Mouse (Mus musculus) lung, embryonic 15.5 days (tissue): ENCODE data around the gene Cdh23. TPM values are rescaled to one million over a fixed set of nuclear protein-coding genes. Genes with fewer than 3 reads are reported as not detected.

Experiments used
- ATAC-seq: fragments of 200-750 bp; cut with Nextera tagmentation; 2 replicates; pipeline ENCODE4 v1.8.0; 2017; ENCODE audit warnings: moderate number of reproducible peaks, borderline replicate concordance; ENCODE audit not compliant: low FRiP score, low TSS enrichment; ENCODE audit errors: extremely low read depth
- H3K27ac ChIP-seq: fragments of 300-500 bp; sonication (generic); 2 replicates; pipeline ENCODE4 v1.5.1; 2015; ENCODE audit warnings: moderate library complexity, mild to moderate bottlenecking, inconsistent platforms
- H3K27me3 ChIP-seq: fragments of 300-500 bp; sonication (generic); 2 replicates; pipeline ENCODE4 v1.6.1; 2015; ENCODE audit warnings: inconsistent platforms
- H3K36me3 ChIP-seq: fragments of 300-500 bp; sonication (generic); 2 replicates; pipeline ENCODE4 v1.6.1; 2015; ENCODE audit warnings: inconsistent platforms
- H3K4me1 ChIP-seq: fragments of 300-500 bp; sonication (generic); 2 replicates; pipeline ENCODE4 v1.6.1; 2015; ENCODE audit warnings: inconsistent platforms
- H3K4me2 ChIP-seq: fragments of 300-500 bp; sonication (generic); 2 replicates; pipeline ENCODE4 v1.6.1; 2015; ENCODE audit warnings: inconsistent platforms, mild to moderate bottlenecking, moderate library complexity
- H3K4me3 ChIP-seq: fragments of 300-500 bp; sonication (generic); 2 replicates; pipeline ENCODE4 v1.5.1; 2015; ENCODE audit warnings: mild to moderate bottlenecking, inconsistent platforms
- H3K9ac ChIP-seq: fragments of 300-500 bp; sonication (generic); 2 replicates; pipeline ENCODE4 v1.6.1; 2015; ENCODE audit warnings: inconsistent platforms
- H3K9me3 ChIP-seq: fragments of 300-500 bp; sonication (generic); 2 replicates; pipeline ENCODE4 v1.6.1; 2016; ENCODE audit warnings: inconsistent platforms
- WGBS: fragments of 180-500 bp; shearing (Covaris S2); methylation state at CpG from one replicate; pipeline ENCODE4 v1.1.7; 2015; 5-methylcytosine and 5-hydroxymethylcytosine counted together
- polyA plus RNA-seq: library from polyadenylated mRNA; unstranded; fragments of >200 nt; fragmentation: Nextera tagmentation; extraction: Ambion mirVana; gene quantifications from 2 replicates; pipeline ENCODE4 v1.2.1, GENCODE M21; 2015

Gene Cdh23
- polyA plus RNA-seq, 1 experiment from 2014 or later, result 0.69 TPM

DNA sequence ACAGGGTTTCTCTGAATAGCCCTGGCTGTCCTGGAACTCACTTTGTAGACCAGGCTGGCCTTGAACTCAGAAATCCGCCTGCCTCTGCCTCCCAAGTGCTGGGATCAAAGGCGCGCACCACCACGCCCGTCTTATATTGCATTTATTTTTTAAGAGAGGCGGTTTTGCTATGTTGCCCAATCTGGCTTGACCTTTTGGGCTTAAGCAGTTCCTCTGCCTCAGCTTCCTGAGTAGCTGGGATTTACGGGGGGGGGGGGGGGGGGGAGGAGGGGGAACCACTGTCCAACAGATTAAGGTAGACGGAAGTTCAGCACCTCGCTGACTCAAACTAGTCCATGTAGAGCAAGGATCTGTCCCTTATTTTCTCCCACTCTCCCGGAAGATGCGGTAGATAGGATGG is 427.6 kb downstream of the Cdh23 start:
- 81% methylated on average over 11 of the region's 11 CpGs for WGBS
- no peak overlapping the region for H3K4me2 ChIP-seq
- no peaks in the 10 kb centered on the region for H3K36me3 ChIP-seq
- no peaks in the 10 kb centered on the region for H3K9me3 ChIP-seq
- no peaks in the 10 kb centered on the region for H3K27me3 ChIP-seq
- H3K27ac ChIP-seq, result no peak overlapping the region
- H3K9ac ChIP-seq, result no peak overlapping the region
- no peak overlapping the region for H3K4me3 ChIP-seq
- no peak for ATAC-seq
- peaks cover 13% of the 10 kb centered on the region for H3K4me1 ChIP-seq

DNA sequence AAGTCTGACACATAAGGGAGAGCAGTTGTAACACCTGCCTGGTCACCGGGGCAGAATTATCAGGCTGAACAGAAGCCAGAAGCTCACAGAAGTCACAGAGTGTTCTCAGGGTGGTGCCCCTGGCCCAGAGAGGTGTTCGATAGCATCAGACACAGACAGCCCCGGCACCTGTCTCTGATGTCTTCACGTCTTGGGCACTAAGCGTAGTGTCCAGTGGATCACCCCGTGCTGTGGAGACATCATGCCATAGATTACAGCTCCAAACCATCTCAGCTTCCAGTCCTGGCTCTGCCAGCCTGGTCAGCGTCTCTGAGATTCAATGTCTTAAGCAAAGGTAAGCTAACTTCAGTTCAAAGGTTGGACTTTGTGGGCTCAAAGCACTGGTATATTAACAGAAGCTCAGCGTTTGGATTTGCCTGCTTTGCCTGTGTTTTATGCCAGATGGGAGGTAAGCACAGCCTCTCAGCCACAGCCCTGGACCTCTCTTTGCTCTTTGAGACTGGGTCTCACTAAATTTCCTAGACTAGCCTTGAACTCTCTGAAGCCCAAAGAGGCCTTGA is 429.4 kb downstream of the Cdh23 start:
- no peak overlapping the region for H3K9ac ChIP-seq
- H3K27ac ChIP-seq, result no peak overlapping the region
- H3K27me3 ChIP-seq, result no peaks in the 10 kb centered on the region
- WGBS, result 72% methylated on average over 8 of the region's 8 CpGs
- no peaks in the 10 kb centered on the region for H3K36me3 ChIP-seq
- no peak overlapping the region for H3K4me2 ChIP-seq
- peaks cover 20% of the 10 kb centered on the region for H3K4me1 ChIP-seq
- no peak for ATAC-seq
- H3K9me3 ChIP-seq, result no peaks in the 10 kb centered on the region
- H3K4me3 ChIP-seq, result no peak overlapping the region

DNA sequence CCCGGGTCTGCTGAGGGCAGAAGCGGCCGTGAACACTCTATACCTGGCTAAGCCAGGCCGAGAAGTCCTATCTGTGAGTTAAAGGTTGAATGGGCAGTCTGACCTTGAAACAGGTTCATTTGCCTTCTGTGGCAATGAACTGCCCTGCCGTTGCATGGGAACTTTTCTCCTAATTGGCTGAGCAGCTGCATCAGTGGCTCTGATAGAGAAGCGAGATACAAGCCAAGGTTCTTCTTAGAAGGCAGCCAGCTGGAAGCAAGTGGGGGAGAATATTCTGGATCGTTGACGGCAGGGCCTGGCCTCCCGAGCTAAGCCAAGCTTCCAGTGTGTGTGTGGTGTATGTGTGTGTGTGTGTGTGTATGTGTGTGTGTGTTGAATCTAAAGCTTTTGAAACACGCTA is 431.0 kb downstream of the Cdh23 start:
- Histone ChIP-seq H3K27ac (no peak overlapping the region), H3K4me3 (no peak overlapping the region), H3K9me3 (no peaks in the 10 kb centered on the region), H3K27me3 (no peaks in the 10 kb centered on the region), H3K4me1 (peaks cover 23% of the 10 kb centered on the region), H3K9ac (no peak overlapping the region), H3K4me2 (no peak overlapping the region), H3K36me3 (no peaks in the 10 kb centered on the region)
- WGBS, result 66% methylated on average over 10 of the region's 10 CpGs
- no peak for ATAC-seq

DNA sequence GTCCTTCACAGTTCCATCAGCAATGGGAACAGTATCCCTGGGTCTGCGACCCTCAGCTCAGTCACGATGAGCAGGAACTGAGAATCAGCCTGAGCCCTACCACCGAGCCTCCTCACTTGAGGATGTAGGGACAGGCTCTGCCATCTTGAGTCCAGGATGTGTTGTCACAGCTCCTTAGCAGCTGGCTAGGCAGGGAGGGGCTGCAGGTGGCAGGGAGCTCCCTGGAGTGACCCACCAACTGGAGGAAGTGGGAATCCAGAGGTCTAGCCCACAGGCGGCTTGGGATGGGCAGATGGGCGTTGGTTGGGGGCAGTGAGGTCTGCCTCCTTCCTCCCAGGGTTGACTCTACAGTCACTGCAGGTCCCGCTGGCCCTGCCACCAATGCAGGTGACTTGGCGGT is 432.9 kb downstream of the Cdh23 start:
- Histone ChIP-seq H3K4me1 (peaks cover 13% of the 10 kb centered on the region), H3K27ac (no peak overlapping the region), H3K4me3 (no peak overlapping the region), H3K9me3 (no peaks in the 10 kb centered on the region), H3K9ac (no peak overlapping the region), H3K4me2 (no peak overlapping the region), H3K27me3 (no peaks in the 10 kb centered on the region), H3K36me3 (no peaks in the 10 kb centered on the region)
- no peak for ATAC-seq
- WGBS, result 86% methylated on average over 7 of the region's 7 CpGs

DNA sequence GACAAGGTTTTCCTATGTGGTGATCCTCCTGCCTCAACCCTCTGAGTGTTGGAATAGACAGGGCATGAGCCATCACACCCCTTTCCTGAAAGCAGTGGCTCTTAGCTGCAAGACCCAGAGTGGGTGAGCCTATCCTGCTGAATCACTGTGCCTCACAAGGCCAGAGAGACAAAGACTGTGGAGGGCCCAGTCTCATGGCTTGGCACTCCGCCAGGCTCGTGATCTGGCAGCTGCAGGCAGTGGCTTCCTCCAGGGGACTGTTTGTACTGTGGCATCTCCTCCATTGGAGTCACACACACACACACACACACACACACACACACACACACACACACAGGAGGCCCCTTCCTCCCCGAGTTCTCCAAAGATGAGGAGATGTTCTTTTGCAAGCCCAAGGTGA is 433.9 kb downstream of the Cdh23 start:
- H3K27ac ChIP-seq, result peak overlapping the region; percentile 56
- no peaks in the 10 kb centered on the region for H3K36me3 ChIP-seq
- peak; percentile 86 for ATAC-seq
- H3K4me3 ChIP-seq, result no peak overlapping the region
- no peaks in the 10 kb centered on the region for H3K27me3 ChIP-seq
- H3K4me1 ChIP-seq, result peaks cover 13% of the 10 kb centered on the region
- 21% methylated on average over 3 of the region's 3 CpGs for WGBS
- H3K9ac ChIP-seq, result no peak overlapping the region
- H3K4me2 ChIP-seq, result no peak overlapping the region
- no peaks in the 10 kb centered on the region for H3K9me3 ChIP-seq

DNA sequence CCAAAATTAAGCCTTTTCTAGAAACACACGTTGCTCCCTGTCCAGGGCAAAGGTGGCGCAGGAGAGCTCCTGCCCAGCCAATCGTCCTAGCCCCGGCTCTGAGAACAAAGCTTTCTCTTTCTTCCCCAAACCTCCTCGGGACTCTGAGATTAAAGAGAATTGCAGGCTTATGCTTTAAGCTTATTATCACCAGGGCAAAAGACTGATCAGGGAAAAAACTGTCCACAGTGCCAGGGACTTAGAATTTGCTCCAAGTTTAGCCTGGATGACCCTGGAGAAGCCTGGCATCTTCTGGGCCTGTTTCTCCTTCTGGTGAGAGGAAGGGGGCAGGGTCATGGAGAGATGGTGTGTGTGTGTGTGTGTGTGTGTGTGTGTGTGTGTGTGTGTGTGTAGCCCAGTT is 434.8 kb downstream of the Cdh23 start:
- Histone ChIP-seq H3K9ac (no peak overlapping the region), H3K27me3 (no peaks in the 10 kb centered on the region), H3K27ac (no peak overlapping the region), H3K4me1 (peaks cover 13% of the 10 kb centered on the region), H3K4me3 (no peak overlapping the region), H3K4me2 (no peak overlapping the region), H3K9me3 (no peaks in the 10 kb centered on the region), H3K36me3 (no peaks in the 10 kb centered on the region)
- ATAC-seq, result no peak
- 32% methylated on average over 5 of the region's 5 CpGs for WGBS

DNA sequence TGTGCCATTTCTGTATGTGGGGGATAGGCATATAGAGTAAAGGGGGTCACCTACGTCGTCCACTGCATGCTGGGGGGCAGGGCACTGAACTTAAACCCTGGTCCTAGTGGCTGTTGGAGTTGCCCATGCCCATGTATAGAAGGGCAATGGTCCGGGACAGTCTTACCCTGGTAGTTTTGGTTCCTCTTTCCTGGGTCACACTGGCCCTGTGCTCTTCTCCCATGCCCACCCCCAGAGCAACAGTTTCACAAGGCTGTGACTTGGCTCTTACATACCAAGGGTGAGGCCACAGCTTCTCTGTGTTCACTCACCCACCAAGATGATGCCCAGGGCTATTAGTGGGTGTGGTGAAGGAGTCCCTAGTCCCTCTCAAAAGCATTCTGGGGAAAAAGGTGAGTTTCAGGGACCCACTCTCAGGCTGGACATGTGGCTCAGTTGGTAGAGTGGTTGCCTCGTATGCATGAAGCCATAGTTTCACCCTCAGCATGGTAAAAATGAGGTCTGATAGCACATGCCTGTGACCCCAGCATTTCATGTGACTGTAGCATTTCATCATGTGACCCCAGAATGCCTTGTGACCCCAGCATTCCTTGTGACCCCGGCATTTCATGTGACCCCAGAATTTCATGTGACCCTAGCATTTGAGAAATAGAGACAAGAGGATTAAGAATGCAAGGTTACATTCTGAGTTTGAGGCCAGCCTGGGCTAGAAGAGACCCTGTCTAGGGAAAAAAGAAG is 435.6 kb downstream of the Cdh23 start:
- Histone ChIP-seq H3K9me3 (no peaks in the 10 kb centered on the region), H3K27ac (no peak overlapping the region), H3K9ac (no peak overlapping the region), H3K27me3 (no peaks in the 10 kb centered on the region), H3K4me2 (no peak overlapping the region), H3K4me1 (peaks cover 13% of the 10 kb centered on the region), H3K4me3 (no peak overlapping the region), H3K36me3 (no peaks in the 10 kb centered on the region)
- 86% methylated on average over 5 of the region's 5 CpGs for WGBS
- peak; percentile 11; the same call in 1 of the 2 replicates for ATAC-seq

DNA sequence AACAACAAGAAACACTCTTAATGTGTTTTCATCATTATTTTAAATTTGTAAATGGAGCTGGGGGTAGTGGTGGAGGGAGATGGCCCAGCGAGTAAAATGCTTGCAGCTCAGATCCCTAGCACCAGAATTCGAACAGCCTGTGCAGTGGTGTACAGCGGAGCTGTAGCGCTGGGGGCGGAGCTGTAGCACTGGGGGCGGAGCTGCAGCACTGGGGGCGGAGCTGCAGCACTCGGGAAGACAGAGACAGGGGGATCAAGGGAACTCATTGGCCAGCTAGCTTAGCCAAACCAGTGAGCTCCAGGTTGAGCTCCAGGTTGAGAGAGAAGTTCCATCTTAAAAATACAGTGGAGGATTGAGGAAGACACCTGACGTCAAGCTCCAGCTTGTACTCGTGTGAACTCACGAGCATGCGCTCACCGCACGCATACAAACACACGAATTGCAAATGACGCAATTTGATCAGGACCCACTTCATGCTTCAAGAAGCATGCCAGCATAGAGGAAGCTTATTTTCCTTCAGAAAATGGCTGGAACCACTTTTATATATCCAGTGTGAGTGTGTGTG is 438.9 kb downstream of the Cdh23 start:
- Histone ChIP-seq H3K4me3 (no peak overlapping the region), H3K27ac (no peak overlapping the region)
- WGBS, result 63% methylated on average over 16 of the region's 16 CpGs

DNA sequence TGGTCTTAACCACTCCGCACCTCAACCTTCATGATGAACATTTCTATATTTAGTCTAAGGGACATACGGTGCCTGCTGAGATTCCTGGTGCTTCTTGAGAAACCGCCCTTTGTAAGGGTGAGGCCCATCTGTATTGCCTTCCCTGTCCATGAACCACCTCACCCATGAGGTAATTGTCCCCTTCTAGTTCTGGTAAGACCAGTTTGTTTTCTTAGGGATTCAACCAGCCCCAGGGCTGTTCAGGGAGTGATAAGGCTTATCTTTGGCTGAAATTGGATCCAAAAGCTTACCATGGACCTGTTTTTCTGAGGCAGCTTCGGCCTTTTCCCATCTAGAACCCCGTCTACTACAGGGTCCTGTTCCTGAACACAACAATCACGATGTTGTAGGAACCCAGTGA is 440.2 kb downstream of the Cdh23 start:
- 61% methylated on average over 6 of the region's 6 CpGs for WGBS
- Histone ChIP-seq H3K4me3 (no peak overlapping the region), H3K36me3 (no peaks in the 10 kb centered on the region), H3K4me2 (no peak overlapping the region), H3K27ac (no peak overlapping the region), H3K27me3 (no peaks in the 10 kb centered on the region), H3K4me1 (no peaks in the 10 kb centered on the region), H3K9me3 (no peaks in the 10 kb centered on the region), H3K9ac (no peak overlapping the region)
- no peak for ATAC-seq

More for the DNA sequence above, 438.9 kb downstream of the Cdh23 start:
- Histone ChIP-seq H3K27me3 (no peaks in the 10 kb centered on the region), H3K9ac (no peak overlapping the region), H3K4me1 (peaks cover 7% of the 10 kb centered on the region), H3K4me2 (no peak overlapping the region), H3K36me3 (no peaks in the 10 kb centered on the region), H3K9me3 (no peaks in the 10 kb centered on the region)
- no peak for ATAC-seq

Other genes with a start within 250 kb of the Cdh23 start
- 13.3 and 13.6 TPM in 2 replicates for gene Slc29a3, start 56.3 kb upstream of the Cdh23 start, polyA plus RNA-seq
- gene Unc5b, start 135.1 kb upstream of the Cdh23 start, polyA plus RNA-seq, result 6.5 and 7.7 TPM in 2 replicates